Mouse (Mus musculus) liver, adult (tissue): ENCODE data around the gene Terb2.

Source experiments
- GATA4 ChIP-seq: IDR thresholded peaks from 2 replicates; pipeline ENCODE4 v1.6.1; 2014; ENCODE audit warnings: mild to moderate bottlenecking, low read length; ENCODE audit not compliant: insufficient replicate concordance

Terb2 gene

GRCm38 (mm10) chr2:122236321-122236720 lies 50.2 kb downstream of the Terb2 start:
- TF ChIP-seq GATA4 = no peak

DNA sequence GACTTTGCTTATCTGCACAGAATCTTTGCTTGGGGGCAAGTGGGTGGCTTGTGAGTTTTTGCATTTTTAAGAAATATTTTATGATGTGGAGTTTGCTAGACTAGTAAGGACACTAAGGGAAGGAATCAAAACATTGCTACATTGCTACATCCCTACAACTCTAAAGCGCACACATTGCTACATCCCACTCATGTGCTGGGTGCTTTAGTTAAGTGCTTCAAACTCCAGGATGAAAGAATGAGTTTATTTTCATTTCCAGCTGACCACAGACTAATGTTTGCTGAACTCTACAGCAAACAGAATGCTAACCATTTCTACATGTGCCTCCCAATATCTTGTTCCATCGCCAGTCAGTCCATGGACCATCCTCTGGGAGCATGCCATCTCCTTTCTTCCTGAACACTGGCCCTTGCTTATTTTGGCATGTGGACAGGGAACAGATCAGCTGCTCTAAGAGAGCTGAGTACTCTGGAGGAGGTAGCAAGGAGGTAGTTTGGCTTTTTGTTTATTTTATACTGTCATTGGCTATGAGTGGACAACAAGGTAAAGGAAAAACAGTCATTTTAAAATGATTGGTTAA lies 51.9 kb downstream of the Terb2 start:
- TF ChIP-seq GATA4 = no peak

DNA sequence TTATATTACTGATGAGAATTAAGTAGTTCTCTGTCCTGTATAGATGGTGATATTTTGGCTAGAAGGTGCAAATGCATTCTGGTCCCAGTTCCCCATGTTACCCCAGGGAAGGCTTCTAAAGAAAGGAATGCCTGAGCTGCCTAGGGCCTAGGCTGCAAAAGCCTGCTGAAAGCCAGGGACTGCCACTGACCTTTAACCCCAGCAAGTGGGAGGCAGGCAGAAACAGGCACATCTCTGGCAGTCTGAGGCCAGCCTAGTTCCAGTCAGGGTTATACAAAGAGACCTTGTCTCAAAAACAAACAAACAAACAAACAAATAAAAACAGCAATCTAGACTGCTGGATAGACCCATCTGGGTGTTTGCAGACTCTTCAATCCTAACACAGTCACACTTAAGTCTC lies 54.7 kb downstream of the Terb2 start:
- TF ChIP-seq GATA4 = no peak

- no peak for TF ChIP-seq GATA4
Observed at GRCm38 (mm10) chr2:122241226-122241625, 55.2 kb downstream of the Terb2 start.

DNA sequence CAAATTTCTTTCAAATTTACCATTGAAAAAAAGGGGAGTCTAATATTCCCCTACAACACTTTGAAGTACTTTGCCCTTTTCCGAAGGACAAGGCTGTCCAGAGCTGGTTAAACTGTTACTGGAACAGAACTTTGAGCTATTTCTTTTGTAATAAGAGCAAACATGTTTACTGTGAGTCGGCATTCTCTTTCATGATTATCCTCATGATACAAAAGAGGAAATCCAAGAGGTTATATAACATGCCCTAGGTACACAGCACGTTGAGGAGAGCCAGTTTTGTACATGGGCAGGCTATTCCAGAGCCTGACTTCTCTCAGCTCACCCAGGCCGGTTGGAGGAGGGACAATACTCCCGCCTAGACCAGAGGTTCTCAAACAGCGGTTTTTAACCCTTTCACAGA lies 55.9 kb downstream of the Terb2 start:
- no peak for TF ChIP-seq GATA4

DNA sequence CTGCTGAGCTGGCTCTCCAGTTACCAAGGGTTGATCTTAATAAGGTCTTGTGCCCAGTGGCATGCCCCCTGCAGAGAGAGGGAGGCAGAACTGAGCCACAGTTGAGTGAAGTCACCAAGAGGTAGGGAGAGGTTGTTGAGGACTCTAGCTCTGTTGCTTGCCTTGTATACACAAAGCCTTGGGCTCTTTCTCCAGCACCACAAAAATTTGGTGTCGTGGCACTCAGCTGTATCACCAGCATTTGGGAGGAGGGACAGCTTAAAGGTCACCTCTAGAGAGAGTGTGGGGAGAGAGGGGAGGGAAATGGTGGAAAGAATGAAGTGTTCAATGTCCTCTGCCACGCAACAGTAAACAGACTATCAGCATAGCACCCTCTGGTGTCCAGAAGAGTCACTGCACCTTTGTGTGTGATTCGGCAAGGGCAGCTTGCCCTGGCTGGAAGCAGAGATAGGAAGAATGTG lies 57.6 kb downstream of the Terb2 start:
- TF ChIP-seq GATA4 = no peak

GRCm38 (mm10) chr2:122247786-122248185 lies 61.7 kb downstream of the Terb2 start:
- no peak for TF ChIP-seq GATA4

DNA sequence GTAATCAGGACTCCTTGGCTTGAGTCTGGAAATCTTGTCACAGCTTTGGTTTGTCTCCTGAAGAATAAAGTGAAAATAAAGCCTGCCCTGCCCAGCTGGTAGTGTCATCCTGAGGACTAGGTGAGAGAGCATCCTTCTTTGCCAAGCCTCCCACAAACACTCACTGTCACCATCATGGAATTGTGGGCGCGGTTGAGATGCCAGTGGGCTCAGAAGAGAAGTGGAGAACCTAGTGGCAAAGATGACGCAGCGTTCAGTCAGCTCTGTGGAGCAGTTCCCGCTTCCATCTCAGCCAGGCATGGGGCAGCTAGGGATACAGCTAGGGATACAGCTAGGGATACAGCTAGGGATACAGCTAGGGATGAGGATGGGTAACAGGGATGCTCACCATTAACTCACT lies 69.9 kb downstream of the Terb2 start:
- no peak for TF ChIP-seq GATA4
